Mouse (Mus musculus): Measurements from ENCODE around the gene Fkbp9. TPM values are rescaled to one million over a fixed set of nuclear protein-coding genes. Genes with fewer than 3 reads are reported as not detected.
A peak's percentile ranks its signal among the peaks of the same experiment; 100 is the strongest.

The Fkbp9 gene
- total RNA-seq (2014; rRNA removed) = 41.4 and 47.8 TPM in 2 replicates
- 31.4 and 33.8 TPM in 2 replicates for polyA plus RNA-seq (2015; fragmentation: Nextera tagmentation; extraction: Ambion mirVana)

DNA sequence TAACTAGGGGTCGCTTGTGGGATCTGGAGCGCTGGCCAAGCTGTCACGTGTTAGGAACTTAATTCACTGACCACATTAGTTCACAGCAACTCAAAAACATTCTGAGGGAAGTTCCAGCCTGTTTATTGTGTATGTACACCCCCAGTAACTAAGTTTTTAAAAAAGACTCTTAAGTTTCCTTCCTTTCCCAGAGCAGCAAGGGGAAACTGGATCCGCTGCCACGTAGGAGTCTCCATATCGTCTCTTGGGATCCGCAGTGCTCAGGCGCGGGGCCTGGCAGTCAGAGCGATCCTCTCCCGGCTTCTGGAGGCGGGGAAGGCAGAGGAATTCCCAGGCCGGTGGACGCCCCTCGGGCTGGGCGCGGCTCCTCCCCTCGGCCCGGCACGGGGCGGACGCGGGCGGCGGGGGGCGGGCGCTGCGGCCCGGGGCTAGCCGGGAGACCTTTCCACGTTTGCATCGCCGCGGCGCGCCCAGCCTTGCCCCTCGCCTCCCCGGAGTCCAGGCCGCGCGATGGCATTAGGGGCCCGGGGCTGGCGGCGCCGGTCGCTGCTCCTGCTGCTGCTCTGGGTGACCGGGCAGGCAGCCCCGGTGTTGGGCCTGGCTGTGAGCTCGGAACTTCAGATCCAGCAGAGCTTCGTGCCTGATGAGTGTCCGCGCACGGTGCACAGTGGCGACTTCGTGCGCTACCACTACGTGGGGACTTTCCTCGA lies at the start of gene Fkbp9:
Gene Fkbp9 (plus strand): TSS at position 363 of the 710 bp plus-strand sequence.
- Histone ChIP-seq H3K4me2 (ENCODE audit: low read depth) (peak within 1 kb of the TSS; percentile 86), H3K27ac (ENCODE audit: low read depth, low read length) (no peak within 1 kb of the TSS), H3K27me3 (ENCODE audit: insufficient read depth, low read length) (no peaks in the 10 kb centered on the region), H3K4me1 (ENCODE audit: insufficient read depth) (no peaks in the 10 kb centered on the region; the same call in 1 of the 2 replicates), H3K9ac (peak within 1 kb of the TSS; percentile 57), H3K9me3 (ENCODE audit: low read length) (no peaks in the 10 kb centered on the region), H3K36me3 (ENCODE audit: insufficient read depth) (no peaks in the 10 kb centered on the region), H3K4me3 (ENCODE audit: low read depth, low read length) (peak within 1 kb of the TSS; percentile 59)
- ATAC-seq = peak; percentile 94
- WGBS = 1% methylated on average over 56 of the region's 58 CpGs
- DNase-seq = peak; percentile 61
- no peak for TF ChIP-seq CTCF (IDR thresholded peaks at IDR 0.05; ENCODE audit: low read depth)

DNA sequence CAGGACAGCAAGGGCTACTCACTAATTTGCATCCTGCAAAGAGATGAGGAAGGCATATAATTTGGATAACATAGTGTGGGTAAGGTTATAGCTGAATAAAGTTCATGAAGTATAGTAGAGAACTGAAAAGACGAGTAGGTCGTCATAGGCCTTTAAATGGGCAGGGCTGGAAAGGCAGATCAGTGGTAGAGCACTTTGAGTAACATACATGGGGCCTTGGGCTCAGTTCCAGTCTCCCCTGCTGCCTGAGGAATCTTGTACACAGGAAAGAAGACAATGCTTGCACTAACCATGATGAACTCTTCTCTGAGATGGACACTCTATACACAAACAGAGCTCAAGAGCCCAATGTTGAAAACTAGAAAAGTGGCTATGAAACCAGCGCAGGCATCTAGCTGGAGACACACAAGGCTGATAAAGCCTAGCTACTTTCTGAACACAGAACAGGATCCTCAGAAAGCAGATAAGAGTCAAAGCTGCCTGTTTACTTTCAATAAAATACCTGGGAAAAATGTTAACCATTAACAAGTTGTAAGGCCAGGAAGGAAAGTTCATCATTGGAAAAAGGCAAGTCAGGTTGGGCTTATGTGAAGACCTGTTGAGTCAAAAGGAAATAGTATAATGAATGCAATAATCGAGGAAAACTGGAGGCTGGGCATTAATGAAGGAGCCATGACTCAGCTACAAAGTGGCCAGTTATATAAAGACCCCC lies 48.1 kb upstream of the Fkbp9 start:
- Histone ChIP-seq H3K9ac (no peak overlapping the region), H3K27me3 (ENCODE audit: insufficient read depth, low read length) (no peaks in the 10 kb centered on the region), H3K36me3 (ENCODE audit: insufficient read depth) (peaks cover 19% of the 10 kb centered on the region), H3K4me1 (ENCODE audit: insufficient read depth) (no peaks in the 10 kb centered on the region), H3K4me2 (ENCODE audit: low read depth) (no peak overlapping the region), H3K27ac (ENCODE audit: low read depth, low read length) (no peak overlapping the region), H3K4me3 (ENCODE audit: low read depth, low read length) (no peak overlapping the region), H3K9me3 (ENCODE audit: low read length) (no peaks in the 10 kb centered on the region)
- ATAC-seq (no peak), DNase-seq (no peak)
- WGBS = 88% methylated on average over 4 of the region's 4 CpGs
- no peak for TF ChIP-seq CTCF (IDR thresholded peaks at IDR 0.05; ENCODE audit: low read depth)

DNA sequence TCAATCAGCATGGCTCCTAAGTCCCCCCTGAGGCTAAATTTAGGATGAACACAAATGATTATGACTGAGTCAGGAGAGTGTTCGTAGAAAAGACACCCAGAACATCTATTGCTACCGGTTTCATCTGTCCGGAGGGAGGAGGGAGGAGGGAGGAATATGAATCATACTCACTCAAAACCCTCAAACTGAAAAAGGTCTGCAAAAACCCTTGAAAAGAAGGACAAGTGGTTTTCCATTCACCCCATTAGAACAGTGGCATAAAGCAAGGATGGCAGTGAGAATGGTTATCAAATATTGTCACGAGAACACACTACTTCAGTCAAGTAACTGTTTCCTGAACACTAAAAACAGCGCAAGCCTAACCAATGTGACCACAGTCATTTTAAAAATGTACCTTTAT lies 46.8 kb upstream of the Fkbp9 start:
- Histone ChIP-seq H3K4me1 (ENCODE audit: insufficient read depth) (no peaks in the 10 kb centered on the region), H3K9ac (no peak overlapping the region), H3K4me2 (ENCODE audit: low read depth) (no peak overlapping the region), H3K27ac (ENCODE audit: low read depth, low read length) (no peak overlapping the region), H3K36me3 (ENCODE audit: insufficient read depth) (peaks cover 6% of the 10 kb centered on the region), H3K9me3 (ENCODE audit: low read length) (no peaks in the 10 kb centered on the region), H3K4me3 (ENCODE audit: low read depth, low read length) (no peak overlapping the region), H3K27me3 (ENCODE audit: insufficient read depth, low read length) (no peaks in the 10 kb centered on the region)
- ATAC-seq (no peak), DNase-seq (no peak)
- TF ChIP-seq CTCF (IDR thresholded peaks at IDR 0.05; ENCODE audit: low read depth) = no peak
- 82% methylated on average over 5 of the region's 5 CpGs for WGBS

DNA sequence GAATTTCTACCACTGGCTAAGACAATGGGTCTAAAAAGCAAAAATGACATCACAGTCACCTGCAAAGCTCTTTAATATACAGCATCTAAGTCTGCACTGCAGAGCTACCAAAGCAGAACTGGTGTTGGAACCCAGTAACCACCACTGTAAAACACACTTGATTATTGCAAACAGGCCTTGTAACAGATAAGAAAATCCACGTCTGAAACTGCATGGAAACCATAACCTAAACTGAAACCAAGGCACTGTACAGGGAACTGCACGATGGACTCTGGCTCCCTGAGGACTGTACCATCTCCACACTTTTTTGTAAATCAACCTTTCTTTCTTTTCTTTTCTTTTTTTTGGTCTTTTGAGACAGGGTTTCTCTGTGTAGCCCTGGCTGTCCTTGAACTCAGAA lies 44.2 kb upstream of the Fkbp9 start:
- Histone ChIP-seq H3K4me1 (ENCODE audit: insufficient read depth) (no peaks in the 10 kb centered on the region), H3K27me3 (ENCODE audit: insufficient read depth, low read length) (no peaks in the 10 kb centered on the region), H3K4me2 (ENCODE audit: low read depth) (no peak overlapping the region), H3K4me3 (ENCODE audit: low read depth, low read length) (no peak overlapping the region), H3K9me3 (ENCODE audit: low read length) (no peaks in the 10 kb centered on the region), H3K27ac (ENCODE audit: low read depth, low read length) (no peak overlapping the region), H3K9ac (no peak overlapping the region), H3K36me3 (ENCODE audit: insufficient read depth) (peaks cover 3% of the 10 kb centered on the region; the same call in 1 of the 2 replicates)
- no peak for ATAC-seq
- WGBS = 93% methylated on average over 2 of the region's 2 CpGs
- TF ChIP-seq CTCF (IDR thresholded peaks at IDR 0.05; ENCODE audit: low read depth) = no peak
- DNase-seq = no peak

DNA sequence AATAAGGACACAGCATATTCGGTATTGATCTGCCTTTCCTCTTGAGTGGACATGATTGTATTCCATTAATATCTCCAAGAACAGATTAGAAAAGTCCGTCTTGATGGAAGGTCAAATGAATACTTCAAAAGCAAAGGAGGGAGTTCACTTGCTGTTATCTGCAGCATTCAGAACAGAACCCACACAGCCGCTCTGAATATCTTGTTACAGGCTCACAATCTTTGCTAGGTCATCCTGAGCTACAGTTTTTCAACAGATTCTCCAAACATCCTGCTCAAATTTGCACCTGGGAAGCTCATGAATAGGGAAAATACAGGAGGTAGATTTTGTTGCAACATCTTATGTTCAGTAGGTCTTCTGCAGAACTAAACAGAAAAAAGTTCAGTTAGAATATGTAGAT lies 42.5 kb upstream of the Fkbp9 start:
- no peaks in the 10 kb centered on the region for H3K9me3 ChIP-seq (ENCODE audit: low read length)
- H3K9ac ChIP-seq = no peak overlapping the region
- ATAC-seq (no peak), DNase-seq (no peak)
- TF ChIP-seq CTCF (IDR thresholded peaks at IDR 0.05; ENCODE audit: low read depth) = no peak
- no peaks in the 10 kb centered on the region for H3K36me3 ChIP-seq (ENCODE audit: insufficient read depth)
- no peaks in the 10 kb centered on the region for H3K27me3 ChIP-seq (ENCODE audit: insufficient read depth, low read length)
- H3K4me3 ChIP-seq (ENCODE audit: low read depth, low read length) = no peak overlapping the region
- WGBS = 83% methylated on average over 3 of the region's 3 CpGs
- peaks cover 5% of the 10 kb centered on the region; the same call in 1 of the 2 replicates for H3K4me1 ChIP-seq (ENCODE audit: insufficient read depth)
- H3K27ac ChIP-seq (ENCODE audit: low read depth, low read length) = no peak overlapping the region
- no peak overlapping the region for H3K4me2 ChIP-seq (ENCODE audit: low read depth)

DNA sequence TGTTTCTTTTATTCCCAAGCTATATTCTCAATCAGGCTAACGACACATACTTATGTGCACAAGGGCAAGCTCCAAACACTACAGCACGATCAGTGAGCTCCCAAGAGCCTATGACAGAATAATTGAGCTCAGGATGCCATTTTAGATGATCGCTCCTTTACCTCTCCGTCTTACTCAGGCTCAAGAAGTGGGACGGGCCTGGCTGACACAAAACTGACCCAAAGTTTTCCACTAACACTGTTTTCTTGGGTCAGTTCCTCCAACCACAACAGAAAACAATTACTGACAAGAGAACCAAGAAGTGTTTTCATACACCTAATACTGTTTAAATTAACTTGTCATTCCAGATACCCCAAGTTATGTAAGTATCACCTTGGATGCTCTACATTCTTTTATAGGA lies 37.0 kb upstream of the Fkbp9 start:
- H3K36me3 ChIP-seq (ENCODE audit: insufficient read depth) = no peaks in the 10 kb centered on the region
- DNase-seq (no peak), ATAC-seq (no peak)
- no peak overlapping the region for H3K4me3 ChIP-seq (ENCODE audit: low read depth, low read length)
- H3K9me3 ChIP-seq (ENCODE audit: low read length) = no peaks in the 10 kb centered on the region
- H3K9ac ChIP-seq = no peak overlapping the region
- H3K4me2 ChIP-seq (ENCODE audit: low read depth) = no peak overlapping the region
- H3K27ac ChIP-seq (ENCODE audit: low read depth, low read length) = no peak overlapping the region
- H3K27me3 ChIP-seq (ENCODE audit: insufficient read depth, low read length) = no peaks in the 10 kb centered on the region
- no peak for TF ChIP-seq CTCF (IDR thresholded peaks at IDR 0.05; ENCODE audit: low read depth)
- 77% methylated on average over 5 of the region's 5 CpGs for WGBS
- H3K4me1 ChIP-seq (ENCODE audit: insufficient read depth) = peaks cover 19% of the 10 kb centered on the region

DNA sequence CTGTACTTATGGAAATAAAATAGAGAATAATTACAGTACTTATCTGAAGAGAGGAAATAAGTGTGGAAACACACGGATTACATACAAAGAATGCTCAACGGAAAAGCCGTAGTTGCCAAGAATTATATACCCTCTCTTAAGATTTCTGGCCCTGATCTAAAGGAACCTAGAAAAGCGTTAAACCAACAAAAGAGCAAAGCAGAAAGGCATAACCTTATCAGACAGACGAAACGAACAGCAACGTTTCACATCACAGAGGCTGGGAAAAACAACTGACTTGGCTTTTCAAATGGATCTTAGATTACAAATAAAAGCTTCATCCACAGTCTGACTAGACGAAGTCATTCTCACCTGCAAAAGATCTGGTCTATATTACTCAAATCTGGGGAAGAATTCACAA lies 35.6 kb upstream of the Fkbp9 start:
- peak overlapping the region; percentile 59 for H3K4me2 ChIP-seq (ENCODE audit: low read depth)
- H3K9ac ChIP-seq = peak overlapping the region; percentile 97
- H3K9me3 ChIP-seq (ENCODE audit: low read length) = no peaks in the 10 kb centered on the region
- H3K27ac ChIP-seq (ENCODE audit: low read depth, low read length) = no peak overlapping the region
- peaks cover 19% of the 10 kb centered on the region for H3K4me1 ChIP-seq (ENCODE audit: insufficient read depth)
- no peak for ATAC-seq
- 3% methylated on average over 8 of the region's 8 CpGs for WGBS
- no peaks in the 10 kb centered on the region for H3K36me3 ChIP-seq (ENCODE audit: insufficient read depth)
- peak overlapping the region; percentile 99 for H3K4me3 ChIP-seq (ENCODE audit: low read depth, low read length)
- no peaks in the 10 kb centered on the region for H3K27me3 ChIP-seq (ENCODE audit: insufficient read depth, low read length)
- no peak for TF ChIP-seq CTCF (IDR thresholded peaks at IDR 0.05; ENCODE audit: low read depth)
- no peak for DNase-seq

All from forebrain, postnatal 0 days (tissue).